Mouse (Mus musculus) WW6 (cell line): ENCODE measurements around the gene Morc2b.
A peak's percentile ranks its signal among the peaks of the same experiment; 100 is the strongest.
"Not testable (repeated sequence)": the region's sequence is repeated elsewhere in the genome, so short reads cannot be mapped to it uniquely, and the experiment has no call there.

ENCODE experiments used
- DNase-seq: peaks from one replicate; pipeline ENCODE4 v3.0.0-alpha.2; 2013; ENCODE audit warnings: low read depth, low spot score

Gene Morc2b

DNA sequence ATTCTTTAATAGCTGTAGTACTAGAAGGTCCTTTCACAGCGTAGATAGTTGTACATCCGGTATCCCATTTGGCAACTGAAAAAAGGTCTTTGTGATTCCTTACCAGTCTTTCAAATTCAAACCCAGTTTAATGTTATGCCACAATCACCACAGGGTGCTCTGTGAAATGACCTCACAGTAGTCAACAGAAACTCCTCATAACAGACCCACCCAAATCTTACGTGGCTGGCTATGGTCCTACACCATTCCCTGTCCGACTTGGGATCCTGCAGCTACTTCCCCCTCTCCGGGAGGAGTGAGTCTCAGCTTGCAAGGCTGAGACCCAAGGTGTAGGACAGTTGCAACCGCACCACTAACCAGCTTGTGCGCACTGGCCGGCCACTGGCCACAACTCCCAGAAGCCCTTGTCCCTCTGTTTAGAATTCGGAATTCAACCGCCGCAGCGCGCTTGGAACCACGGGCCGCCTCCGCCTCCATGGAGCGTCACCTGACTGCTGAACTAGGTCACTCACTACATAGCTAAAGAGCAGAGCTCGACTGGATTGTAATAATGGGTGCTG, at the start of gene Morc2b:
Morc2b (minus strand) TSS at position 423 of the 560 bp plus-strand sequence.
- peak; percentile 14 for DNase-seq

- DNase-seq, result not testable (repeated sequence)
Observed at GRCm38 (mm10) chr17:33168147-33168546, 28.7 kb upstream of the Morc2b start, which contains the start of gene Olfr55. Gene Olfr55, plus strand, starts transcription at chr17:33168447.

DNA sequence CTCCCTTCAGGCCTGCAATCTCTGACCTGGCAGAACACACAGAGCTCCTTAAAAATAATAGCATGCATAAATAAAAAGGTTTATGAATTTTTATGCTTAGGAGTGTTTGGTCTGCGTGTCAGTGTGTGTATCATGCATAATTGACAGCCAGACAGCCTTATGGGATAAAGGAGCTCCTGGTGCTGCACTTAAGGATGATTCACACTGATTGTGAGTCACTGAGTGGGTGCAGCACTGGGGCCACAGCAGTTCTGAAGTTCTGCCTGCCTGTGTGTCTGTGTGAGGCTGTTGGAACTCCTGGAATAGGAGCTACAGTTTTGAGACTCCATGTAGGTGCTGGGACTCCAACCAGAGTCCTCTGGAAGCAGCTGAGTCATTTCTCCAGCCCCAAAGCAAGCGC, 13.2 kb downstream of the Morc2b start:
- no peak for DNase-seq

- no peak for DNase-seq
Observed at GRCm38 (mm10) chr17:33124546-33124945, 14.9 kb downstream of the Morc2b start.

DNA sequence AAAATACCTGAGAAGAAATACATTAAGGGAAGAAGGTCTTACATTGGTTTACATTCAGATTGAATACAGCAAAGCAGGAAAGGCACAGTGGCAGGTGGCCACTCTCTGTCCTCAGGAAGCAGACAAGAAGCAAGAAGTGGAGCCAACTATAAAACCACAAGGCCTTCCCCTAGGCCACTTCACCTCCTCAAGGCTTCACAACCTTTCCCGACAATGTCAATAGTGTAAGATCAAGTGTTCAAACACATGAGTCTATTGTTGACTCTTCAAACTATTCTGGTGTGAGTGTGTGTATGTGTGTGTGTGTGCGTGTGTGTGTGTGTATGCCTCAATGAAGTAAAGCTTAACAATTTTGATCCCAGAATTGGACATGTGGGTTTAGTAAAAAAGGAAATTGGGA, 42.1 kb downstream of the Morc2b start:
- DNase-seq, result no peak

- peak; percentile 56 for DNase-seq
Observed at GRCm38 (mm10) chr17:33092391-33093193, 46.9 kb downstream of the Morc2b start.

DNA sequence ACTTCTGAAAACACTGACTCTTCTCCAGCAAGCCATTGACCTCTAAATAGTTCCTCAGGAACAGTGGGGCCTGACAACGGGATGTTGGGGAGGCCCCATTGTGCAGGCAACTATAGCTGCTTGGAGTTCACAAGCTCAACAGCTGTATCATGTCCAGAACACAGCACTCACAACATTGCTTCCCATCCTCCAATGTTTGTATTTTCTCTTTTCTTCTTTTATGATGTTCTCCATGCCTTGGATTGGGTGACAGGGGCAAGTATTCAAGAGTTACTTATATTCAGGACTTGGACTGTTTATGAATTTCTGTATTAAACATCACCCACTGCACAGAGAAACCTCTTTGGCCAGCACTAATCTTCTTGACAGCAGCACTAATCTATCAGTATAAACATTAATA, 47.9 kb downstream of the Morc2b start:
- DNase-seq, result no peak

DNA sequence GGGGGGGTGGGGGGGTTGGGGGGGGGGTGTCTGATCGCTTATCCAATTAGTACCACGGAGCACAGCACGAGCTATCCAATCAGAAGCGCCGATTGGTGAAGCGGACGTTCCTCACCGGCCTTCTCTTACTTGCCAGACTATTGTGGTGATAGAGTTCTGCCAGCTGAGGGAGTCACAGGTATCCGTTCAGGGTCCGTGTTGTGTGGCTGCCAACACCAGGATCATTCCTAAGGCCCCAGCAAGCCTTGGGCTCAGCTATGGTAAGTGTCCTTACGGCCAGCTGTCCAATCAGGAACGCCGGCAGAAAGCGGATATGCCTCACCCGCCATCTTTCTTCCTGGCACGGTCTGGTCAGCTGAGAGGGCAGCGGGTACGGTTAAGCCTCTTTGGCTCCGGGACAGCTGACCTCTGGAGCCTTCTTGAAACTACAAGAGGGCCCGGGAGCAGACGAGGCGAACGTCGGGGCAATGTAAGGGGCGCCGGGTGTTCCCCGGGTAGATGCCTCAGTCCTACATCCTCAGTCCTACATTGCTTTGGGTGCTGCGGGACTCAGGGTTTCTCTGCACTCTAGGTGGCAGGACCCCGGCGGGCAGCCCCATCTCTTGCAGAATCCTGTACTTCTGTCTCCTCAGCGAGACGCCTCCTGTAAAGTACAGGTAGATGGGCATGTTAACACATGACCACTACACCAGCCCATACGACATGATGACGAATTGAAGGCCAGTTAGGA, 50.1 kb downstream of the Morc2b start, which contains the start of gene Zfp563:
Zfp563 (plus strand) TSS at position 91 of the 730 bp plus-strand sequence.
- DNase-seq, result peak; percentile 61

DNA sequence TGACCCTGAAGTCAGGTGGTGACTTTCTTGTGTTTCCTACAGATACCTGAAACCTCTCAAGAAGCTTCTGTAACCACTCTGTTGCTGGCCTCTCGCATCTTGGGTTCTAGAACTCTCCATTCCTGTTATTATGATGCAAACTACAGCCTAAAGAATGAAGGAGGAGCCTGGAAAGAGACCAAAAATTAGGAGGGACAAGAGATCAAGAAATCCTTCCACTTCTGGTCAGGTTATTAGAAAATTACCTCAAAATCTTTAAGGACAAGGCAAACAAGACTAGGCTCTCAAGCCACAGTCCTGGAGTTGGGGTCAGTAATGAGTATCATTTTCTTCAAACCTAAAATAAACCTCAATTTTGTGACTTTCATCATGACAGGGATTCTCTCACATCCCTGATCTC, 71.5 kb downstream of the Morc2b start, which contains the start of gene 4921501E09Rik:
4921501E09Rik (minus strand) TSS at position 101 of the 400 bp plus-strand sequence.
- no peak for DNase-seq
